ENCODE assay signal across 12 mouse cellular contexts in genomic region chr14:99058959-99059586, GRCm38 (mm10). TPM values are rescaled to one million over a fixed set of nuclear protein-coding genes. Genes with fewer than 3 reads are reported as not detected.
DNase-seq lines count a peak whose midpoint lies in the region; ATAC-seq lines count a peak whose summit lies in the region.
"Had no signal": no experiment of that assay in that cellular context is flagged by ENCODE, and none has a peak within 500 bp of the region (broad histone marks: within the 10 kb centered on the region; RNA-seq: fewer than 3 reads in every experiment).

No protein-coding gene starts in this region.

- no peaks in the 10 kb centered on the region for H3K9me3 ChIP-seq in forebrain, embryonic 15.5 days
- no peaks in the 10 kb centered on the region for H3K9me3 ChIP-seq in forebrain, embryonic 10.5 days
- H3K9me3 ChIP-seq: hindbrain, embryonic 10.5 days had no signal

- H3K4me3 ChIP-seq in forebrain, embryonic 15.5 days, result no peak overlapping the region
- H3K4me3 ChIP-seq in forebrain, embryonic 10.5 days, result no peak overlapping the region
- H3K4me3 ChIP-seq: gastrocnemius, adult 2 months; hindbrain, embryonic 10.5 days had no signal

- peak; percentile 48 for ATAC-seq in forebrain, embryonic 15.5 days (replicated peaks)
- ATAC-seq in megakaryocyte progenitor cell, adult 5-6 weeks (replicated peaks; ENCODE audit: poor library complexity), result no peak

- no peak overlapping the region for H3K27ac ChIP-seq in forebrain, embryonic 15.5 days (replicated peaks)
- H3K27ac ChIP-seq in forebrain, embryonic 10.5 days, result no peak overlapping the region
- H3K27ac ChIP-seq: gastrocnemius, adult 2 months; hindbrain, embryonic 10.5 days; stomach, postnatal 0 days had no signal

- 0 out of 2 replicates have a peak, but pooled peaks cover 5% of the 10 kb centered on the region for H3K36me3 ChIP-seq in forebrain, embryonic 15.5 days
- H3K36me3 ChIP-seq in forebrain, embryonic 10.5 days (replicated peaks), result peaks cover 86% of the 10 kb centered on the region

- H3K9ac ChIP-seq in forebrain, embryonic 15.5 days (replicated peaks), result no peak overlapping the region

- no peaks in the 10 kb centered on the region for H3K27me3 ChIP-seq in forebrain, embryonic 15.5 days
- no peaks in the 10 kb centered on the region for H3K27me3 ChIP-seq in forebrain, embryonic 10.5 days (ENCODE audit: poor library complexity, severe bottlenecking)

- no peak overlapping the region for H3K4me2 ChIP-seq in forebrain, embryonic 15.5 days (replicated peaks)

- intact Hi-C loops in left cerebral cortex, postnatal 4 days (cut with DNase I), result no loop called here

- H3K4me1 ChIP-seq in forebrain, embryonic 15.5 days, result no peaks in the 10 kb centered on the region
- H3K4me1 ChIP-seq in forebrain, embryonic 10.5 days, result no peaks in the 10 kb centered on the region
- H3K4me1 ChIP-seq: hindbrain, embryonic 10.5 days had no signal

- 84% methylated on average over 7 of the region's 7 CpGs for WGBS in forebrain, embryonic 15.5 days
- WGBS in forebrain, embryonic 10.5 days, result 96% methylated on average over 7 of the region's 7 CpGs

- DNase-seq in forebrain, embryonic 10.5 days (ENCODE audit: extremely low spot score, low spot score), result no peak
- peak; percentile 26 to 44 for DNase-seq in left cerebral cortex, adult 18-20 months (ENCODE audit: low spot score in 2 of 2)
- no peak for DNase-seq in left cerebral cortex, postnatal 4 days
- DNase-seq in ZHBTc4 (ENCODE audit: low read depth, low spot score), result peak; percentile 48
- DNase-seq in cerebellum, postnatal 36 days, result peak; percentile 43 to 53
- no peak for DNase-seq in layer of hippocampus, adult 8-10 months (ENCODE audit: low spot score in 2 of 2)
- DNase-seq: gastrocnemius, adult 2 months; kidney, postnatal 4 days had no signal

RNA-seq across cellular contexts. Expression of gene Bora, which starts 13.1 kb away (rescaled TPM):
- 26.1 and 27.9 TPM in 2 replicates for polyA plus RNA-seq in forebrain, embryonic 15.5 days (2015; fragmentation: Nextera tagmentation; extraction: Ambion mirVana)
- polyA plus RNA-seq in forebrain, embryonic 10.5 days (2016; fragmentation: Nextera tagmentation; extraction: Ambion mirVana), result 93.2 and 95.5 TPM in 2 replicates
- total RNA-seq in left cerebral cortex, adult 18-20 months (2021), result 1 to 10 TPM; 1.6 to 1.7 TPM
- total RNA-seq in left cerebral cortex, postnatal 4 days (2021), result 1 to 10 TPM; 4.4 to 5.2 TPM
- 46.1 and 53.0 TPM in 2 replicates for total RNA-seq in megakaryocyte progenitor cell, adult 5-6 weeks (2015)
- 45.9 and 56.2 TPM in 2 replicates for total RNA-seq in megakaryocyte progenitor cell, adult 5-6 weeks (2017)
- total RNA-seq in layer of hippocampus, adult 8-10 months (2022), result 1 to 10 TPM; 2.0 to 3.6 (median 2.1) TPM

RNA-seq across cellular contexts. Expression of gene Mzt1, which starts 13.1 kb away (rescaled TPM):
- 125 and 128 TPM in 2 replicates for polyA plus RNA-seq in forebrain, embryonic 15.5 days (2015; fragmentation: Nextera tagmentation; extraction: Ambion mirVana)
- polyA plus RNA-seq in forebrain, embryonic 10.5 days (2016; fragmentation: Nextera tagmentation; extraction: Ambion mirVana), result 96.5 and 109 TPM in 2 replicates
- 10 to 100 TPM; 73.2 to 73.7 TPM for total RNA-seq in left cerebral cortex, adult 18-20 months (2021)
- total RNA-seq in left cerebral cortex, postnatal 4 days (2021), result 10 to 100 TPM; 44.0 to 44.8 TPM
- 80.3 and 85.5 TPM in 2 replicates for total RNA-seq in megakaryocyte progenitor cell, adult 5-6 weeks (2015)
- 34.1 and 39.4 TPM in 2 replicates for total RNA-seq in megakaryocyte progenitor cell, adult 5-6 weeks (2017)
- total RNA-seq in layer of hippocampus, adult 8-10 months (2022), result 10 to 100 TPM; 56.2 to 72.0 (median 64.8) TPM

RNA-seq across cellular contexts. Expression of gene Pibf1, which starts 40.2 kb away (rescaled TPM):
- 19.6 and 22.2 TPM in 2 replicates for polyA plus RNA-seq in forebrain, embryonic 15.5 days (2015; fragmentation: Nextera tagmentation; extraction: Ambion mirVana)
- polyA plus RNA-seq in forebrain, embryonic 10.5 days (2016; fragmentation: Nextera tagmentation; extraction: Ambion mirVana), result 20.3 and 22.1 TPM in 2 replicates
- 10 to 100 TPM; 11.6 to 12.4 TPM for total RNA-seq in left cerebral cortex, adult 18-20 months (2021)
- total RNA-seq in left cerebral cortex, postnatal 4 days (2021), result 10 to 100 TPM; 14.6 to 15.0 TPM
- 21.5 and 30.9 TPM in 2 replicates for total RNA-seq in megakaryocyte progenitor cell, adult 5-6 weeks (2015)
- 38.4 and 40.8 TPM in 2 replicates for total RNA-seq in megakaryocyte progenitor cell, adult 5-6 weeks (2017)
- 10 to 100 TPM; 13.3 to 17.2 (median 14.5) TPM for total RNA-seq in layer of hippocampus, adult 8-10 months (2022)

RNA-seq across cellular contexts. Expression of gene Dis3, which starts 40.5 kb away (rescaled TPM):
- polyA plus RNA-seq in forebrain, embryonic 15.5 days (2015; fragmentation: Nextera tagmentation; extraction: Ambion mirVana), result 24.7 and 28.5 TPM in 2 replicates
- 44.0 TPM in 2 replicates for polyA plus RNA-seq in forebrain, embryonic 10.5 days (2016; fragmentation: Nextera tagmentation; extraction: Ambion mirVana)
- 10 to 100 TPM; 17.9 to 20.0 TPM for total RNA-seq in left cerebral cortex, adult 18-20 months (2021)
- total RNA-seq in left cerebral cortex, postnatal 4 days (2021), result 10 to 100 TPM; 38.7 to 39.7 TPM
- 47.7 and 52.3 TPM in 2 replicates for total RNA-seq in megakaryocyte progenitor cell, adult 5-6 weeks (2015)
- 60.2 and 77.1 TPM in 2 replicates for total RNA-seq in megakaryocyte progenitor cell, adult 5-6 weeks (2017)
- 10 to 100 TPM; 16.4 to 24.8 (median 18.4) TPM for total RNA-seq in layer of hippocampus, adult 8-10 months (2022)

Comparison
In these comparisons a context has a peak if more than half of its experiments do, and no peak if none do; other contexts are left out.
1. DNase-seq: peak in left cerebral cortex, adult 18-20 months (2 of 2), ZHBTc4 (single experiment) and cerebellum, postnatal 36 days (2 of 2); none in forebrain, embryonic 10.5 days (single experiment), left cerebral cortex, postnatal 4 days (single experiment) and layer of hippocampus, adult 8-10 months (0 of 2).
2. RNA of gene Bora, which starts 13.1 kb away (total RNA-seq): 45.9 to 56.2 TPM in megakaryocyte progenitor cell, adult 5-6 weeks; 4.4 to 5.2 TPM in left cerebral cortex, postnatal 4 days, 2.0 to 3.6 TPM in layer of hippocampus, adult 8-10 months and 1.6 to 1.7 TPM in left cerebral cortex, adult 18-20 months; every median in the first group is over 4 times any median in the second.